Mouse (Mus musculus) heart, adult 9 months (tissue): ENCODE measurements around the gene Sytl1.

ENCODE experiments used
- DNase-seq, 2 experiments: peaks; one replicate each; pipeline ENCODE4 v3.0.0; 2022; ENCODE audit warnings: low spot score in 2 of 2

The Sytl1 gene

GRCm38 (mm10) chr4:133247806-133248449, 15.0 kb downstream of the Sytl1 start:
- no peak for DNase-seq

- peak; percentile 60 to 73 for DNase-seq
Measured at GRCm38 (mm10) chr4:133247072-133247471, 15.8 kb downstream of the Sytl1 start.

GRCm38 (mm10) chr4:133244289-133244688, 18.6 kb downstream of the Sytl1 start:
- DNase-seq, result no peak

- no peak for DNase-seq
Measured at GRCm38 (mm10) chr4:133243538-133243937, 19.4 kb downstream of the Sytl1 start.

GRCm38 (mm10) chr4:133242710-133243109, 20.2 kb downstream of the Sytl1 start:
- no peak for DNase-seq

GRCm38 (mm10) chr4:133241910-133242309, 21.0 kb downstream of the Sytl1 start:
- no peak for DNase-seq

GRCm38 (mm10) chr4:133240934-133241908, 21.7 kb downstream of the Sytl1 start:
- DNase-seq, result peak; percentile 93

GRCm38 (mm10) chr4:133240490-133240921, 22.4 kb downstream of the Sytl1 start, which contains the start of gene Map3k6:
Gene Map3k6, plus strand, starts transcription at chr4:133240818.
- peak; percentile 93 to 97 for DNase-seq

GRCm38 (mm10) chr4:133237911-133238310, 25.0 kb downstream of the Sytl1 start:
- no peak for DNase-seq

- no peak for DNase-seq
Measured at GRCm38 (mm10) chr4:133235415-133235814, 27.5 kb downstream of the Sytl1 start.

- no peak for DNase-seq
Measured at GRCm38 (mm10) chr4:133234771-133235170, 28.1 kb downstream of the Sytl1 start.

- DNase-seq, result no peak
Measured at GRCm38 (mm10) chr4:133233285-133233976, 29.5 kb downstream of the Sytl1 start.

- no peak for DNase-seq
Measured at GRCm38 (mm10) chr4:133229582-133229981, 33.3 kb downstream of the Sytl1 start.

- no peak for DNase-seq
Measured at GRCm38 (mm10) chr4:133227636-133228035, 35.3 kb downstream of the Sytl1 start.

- DNase-seq, result peak in 1 of 2 experiments; percentile 51
Measured at GRCm38 (mm10) chr4:133226073-133226472, 36.8 kb downstream of the Sytl1 start.

GRCm38 (mm10) chr4:133223875-133224274, 39.0 kb downstream of the Sytl1 start:
- DNase-seq, result no peak

- DNase-seq, result no peak
Measured at GRCm38 (mm10) chr4:133221701-133222100, 41.2 kb downstream of the Sytl1 start.

GRCm38 (mm10) chr4:133220656-133221055, 42.3 kb downstream of the Sytl1 start:
- no peak for DNase-seq

- no peak for DNase-seq
Measured at GRCm38 (mm10) chr4:133218745-133219144, 44.2 kb downstream of the Sytl1 start.

GRCm38 (mm10) chr4:133217641-133218040, 45.3 kb downstream of the Sytl1 start:
- no peak for DNase-seq

- DNase-seq, result no peak
Measured at GRCm38 (mm10) chr4:133213661-133214060, 49.3 kb downstream of the Sytl1 start.

- DNase-seq, result no peak
Measured at GRCm38 (mm10) chr4:133213268-133213590, 49.7 kb downstream of the Sytl1 start.
